Mouse (Mus musculus) cerebellum, adult 2 months (tissue): ENCODE measurements around the gene Gfra1.

Source experiments
- CTCF ChIP-seq: fragments of 200-500 bp; IDR thresholded peaks from 2 replicates; pipeline ENCODE4 v1.5.1; 2011; ENCODE audit warnings: low read depth, mild to moderate bottlenecking, control low read depth, low read length, moderate library complexity, borderline replicate concordance; ENCODE audit not compliant: insufficient read depth
- POLR2A ChIP-seq: fragments of 200-500 bp; IDR thresholded peaks from 2 replicates; pipeline ENCODE4 v1.6.1; 2011; ENCODE audit warnings: low read length, control low read depth, borderline replicate concordance; ENCODE audit not compliant: insufficient read depth

DNA sequence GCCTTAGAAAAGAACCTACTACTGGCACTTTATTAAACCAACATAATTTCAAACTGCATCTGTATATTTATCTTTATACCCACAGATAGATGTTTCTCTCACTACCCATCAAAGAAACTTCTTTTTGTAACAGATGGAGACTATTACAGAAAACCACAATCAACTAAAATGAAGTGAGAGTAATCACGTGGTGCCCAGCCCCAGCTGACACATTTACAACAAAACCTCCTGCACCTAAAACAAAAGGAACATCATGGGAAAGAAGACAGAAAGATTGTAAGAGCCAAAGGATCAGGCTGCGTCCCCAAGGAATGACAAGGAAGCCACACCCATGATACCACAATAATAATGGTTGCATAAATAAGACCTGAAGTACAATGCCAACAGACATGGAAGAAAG is 143.2 kb downstream of the Gfra1 start:
- TF ChIP-seq CTCF: no peak
- no peak for TF ChIP-seq POLR2A
